Mouse (Mus musculus): Measurements from ENCODE around the gene Gcm1. TPM values are rescaled to one million over a fixed set of nuclear protein-coding genes. Genes with fewer than 3 reads are reported as not detected.

Gene Gcm1
- not detected for total RNA-seq (2023)

DNA sequence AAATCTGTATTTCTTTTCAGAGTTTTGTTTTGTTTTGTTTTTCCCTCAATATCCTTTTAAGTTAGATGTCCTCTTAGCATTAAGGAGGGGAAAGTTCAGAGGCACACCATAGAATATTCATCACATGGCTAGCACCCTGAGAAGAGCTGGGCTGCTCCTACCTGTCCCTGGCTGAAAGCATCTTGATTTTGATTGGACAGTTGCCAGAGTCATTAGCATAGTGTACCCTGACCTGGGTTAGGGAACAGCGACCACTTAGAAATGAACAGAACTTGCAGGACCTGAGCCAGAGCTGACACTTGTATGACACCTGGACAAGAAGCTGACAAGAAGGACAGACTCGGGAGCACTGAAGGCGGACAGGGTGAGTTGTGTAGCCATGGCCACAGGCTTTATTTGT, at the start of gene Gcm1:
TSS of gene Gcm1 (plus strand) at position 248 of the 400 bp plus-strand sequence.

DNA sequence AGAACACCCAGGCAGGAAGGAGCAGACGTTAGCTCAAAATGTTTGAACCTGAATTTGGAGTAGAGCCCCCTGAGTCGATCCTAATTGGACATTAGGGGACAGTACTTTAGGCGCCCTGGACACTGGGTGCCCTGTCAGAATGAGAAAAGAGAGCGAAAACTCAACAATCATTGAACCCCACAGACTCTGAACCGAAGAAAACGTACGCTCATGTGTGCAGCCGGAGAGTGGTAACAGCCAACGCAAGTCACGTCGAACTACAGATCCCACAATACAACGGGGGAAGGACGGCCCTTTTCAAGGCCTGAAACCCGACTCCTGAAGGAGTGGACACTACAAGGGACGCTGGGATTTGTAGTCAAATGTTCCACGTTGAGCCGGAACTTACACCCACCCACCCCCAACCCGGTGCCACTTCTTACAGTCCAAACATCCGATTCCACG, 57.1 kb downstream of the Gcm1 start, which contains the start of the genes Fbxo9 and Ick:
TSS of gene Fbxo9 (minus strand) at position 270 of the 444 bp plus-strand sequence.
TSS of gene Ick (plus strand) at position 397 of the 444 bp plus-strand sequence.

Other genes with a start within 250 kb of the Gcm1 start
- gene Elovl5, start 134.6 kb upstream of the Gcm1 start, total RNA-seq (2023), result 10 to 100 TPM; 37.6 to 45.5 TPM
- 10 to 100 TPM; 40.4 to 42.3 TPM for gene Fbxo9, start 57.1 kb downstream of the Gcm1 start, total RNA-seq (2023)
- gene Ick, start 57.3 kb downstream of the Gcm1 start, total RNA-seq (2023), result 1 to 10 TPM; 3.5 to 3.7 TPM
- gene Gsta4, start 130.8 kb downstream of the Gcm1 start, total RNA-seq (2023), result 1 to 10 TPM in 1 of 2 experiments, under 1 TPM in 1; 0.79 to 1.6 TPM
- not detected for gene Gsta1, start 178.7 kb downstream of the Gcm1 start, total RNA-seq (2023)
- gene Gm3776, start 205.2 kb downstream of the Gcm1 start, total RNA-seq (2023), result not detected
- gene Gm10639, start 238.0 kb downstream of the Gcm1 start, total RNA-seq (2023), result not detected